Mouse (Mus musculus): Measurements from ENCODE around the gene Lbx2. TPM values are rescaled to one million over a fixed set of nuclear protein-coding genes. Genes with fewer than 3 reads are reported as not detected.

Lbx2 gene
- total and polyA plus RNA-seq, 2 experiments from 2014 or later, result 0.64 TPM; not detected in 1

DNA sequence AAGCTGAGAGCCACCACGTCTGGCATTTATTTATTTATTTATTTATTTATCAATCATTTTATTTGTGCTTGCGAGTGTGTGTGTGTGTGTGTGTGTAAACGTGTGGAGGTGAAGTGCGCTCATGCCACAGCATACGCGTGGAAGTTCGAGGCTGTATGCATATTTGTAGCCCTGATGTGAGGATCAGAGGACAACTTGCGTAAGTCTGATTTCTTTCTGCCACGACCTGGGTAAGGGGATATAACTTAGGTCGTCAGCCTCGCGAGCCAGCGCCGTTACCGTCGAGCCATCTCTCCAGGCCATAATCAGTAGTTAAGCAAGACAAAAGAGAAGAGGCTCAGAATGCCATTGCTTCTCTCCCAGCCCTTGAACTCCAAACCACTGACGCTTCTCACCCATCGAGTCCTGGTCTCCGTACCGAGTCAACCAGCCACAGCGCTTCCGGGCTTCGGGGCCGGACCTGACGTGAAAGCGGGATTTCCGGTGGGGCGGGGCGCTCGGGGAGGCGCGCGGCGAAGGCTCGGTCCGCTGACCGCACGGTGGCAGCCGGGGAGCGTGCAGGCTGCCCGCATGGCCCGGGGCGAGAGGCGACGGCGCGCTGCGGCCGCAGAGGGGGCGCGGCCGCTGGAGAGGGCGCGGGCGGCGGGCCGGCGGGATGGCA is 29.0 kb downstream of the Lbx2 start, which contains the start of gene Mogs:
TSS of gene Mogs (plus strand) at position 486 of the 661 bp plus-strand sequence.
- DNase-seq (ENCODE audit: low spot score) (peak; percentile 87), ATAC-seq (ENCODE audit: insufficient read depth, low read depth) (peak; percentile 92)
- Histone ChIP-seq H3K4me2 (ENCODE audit: low read depth, low read length) (peak within 1 kb of the TSS; percentile 84), H3K4me3 (ENCODE audit: low read depth, low read length) (peak within 1 kb of the TSS; percentile 64), H3K4me1 (ENCODE audit: control insufficient read depth, insufficient read depth) (peaks cover 13% of the 10 kb centered on the region), H3K9me3 (replicated peaks; ENCODE audit: control insufficient read depth, low read length) (no peaks in the 10 kb centered on the region), H3K36me3 (replicated peaks; ENCODE audit: control insufficient read depth, insufficient read depth, low read length) (peaks cover 21% of the 10 kb centered on the region), H3K27me3 (ENCODE audit: control insufficient read depth, insufficient read depth, low read length) (no peaks in the 10 kb centered on the region), H3K27ac (ENCODE audit: low read depth) (peak within 1 kb of the TSS; percentile 73), H3K9ac (replicated peaks; ENCODE audit: low read depth, low read length) (peak within 1 kb of the TSS; percentile 61)
- no peak for TF ChIP-seq EP300 (IDR thresholded peaks at IDR 0.05; ENCODE audit: low read depth)
- TF ChIP-seq CTCF (IDR thresholded peaks at IDR 0.05; ENCODE audit: low read depth), result peak; percentile 38; the same call in 1 of the 2 replicates
- WGBS, result under 1% methylated on average over 44 of the region's 58 CpGs

DNA sequence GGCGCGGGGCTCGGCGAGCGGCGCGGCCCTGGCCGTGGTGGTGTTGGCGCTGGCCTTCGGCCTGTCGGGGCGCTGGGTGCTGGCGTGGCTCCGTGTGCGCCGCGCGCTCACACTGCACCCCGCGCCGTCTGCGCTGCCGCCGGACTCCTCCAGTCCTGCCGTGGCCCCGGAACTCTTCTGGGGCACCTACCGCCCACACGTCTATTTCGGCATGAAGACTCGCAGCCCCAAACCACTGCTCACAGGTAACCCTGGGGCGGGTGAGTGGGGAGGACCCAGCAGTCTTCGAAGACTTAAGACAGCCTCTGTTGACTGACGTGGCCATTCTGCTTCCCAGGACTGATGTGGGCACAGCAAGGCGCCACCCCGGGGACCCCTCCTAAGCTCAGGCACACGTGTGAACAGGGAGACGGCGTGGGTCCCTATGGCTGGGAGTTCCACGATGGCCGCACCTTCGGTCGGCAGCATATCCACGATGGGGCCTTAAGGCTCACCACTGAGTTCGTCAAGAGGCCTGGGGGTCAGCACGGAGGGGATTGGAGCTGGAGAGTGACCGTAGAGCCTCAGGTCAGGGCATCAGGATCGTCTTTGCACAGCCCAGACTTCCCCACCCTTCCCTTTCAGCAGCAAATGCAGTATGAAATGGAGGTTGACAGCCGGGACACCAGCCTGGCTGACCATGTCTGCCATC is 29.7 kb downstream of the Lbx2 start:
- peak overlapping the region; percentile 64 for H3K4me3 ChIP-seq (ENCODE audit: low read depth, low read length)
- TF ChIP-seq EP300 (IDR thresholded peaks at IDR 0.05; ENCODE audit: low read depth) (no peak), CTCF (IDR thresholded peaks at IDR 0.05; ENCODE audit: low read depth) (no peak)
- H3K27me3 ChIP-seq (ENCODE audit: control insufficient read depth, insufficient read depth, low read length), result no peaks in the 10 kb centered on the region
- under 1% methylated on average over 33 of the region's 48 CpGs for WGBS
- DNase-seq (ENCODE audit: low spot score) (no peak), ATAC-seq (ENCODE audit: insufficient read depth, low read depth) (peak; percentile 61)
- peak overlapping the region; percentile 73 for H3K27ac ChIP-seq (ENCODE audit: low read depth)
- H3K9ac ChIP-seq (replicated peaks; ENCODE audit: low read depth, low read length), result peak overlapping the region; percentile 61
- H3K4me2 ChIP-seq (ENCODE audit: low read depth, low read length), result peak overlapping the region; percentile 84
- no peaks in the 10 kb centered on the region for H3K9me3 ChIP-seq (replicated peaks; ENCODE audit: control insufficient read depth, low read length)
- H3K36me3 ChIP-seq (replicated peaks; ENCODE audit: control insufficient read depth, insufficient read depth, low read length), result peaks cover 20% of the 10 kb centered on the region
- H3K4me1 ChIP-seq (ENCODE audit: control insufficient read depth, insufficient read depth), result peaks cover 15% of the 10 kb centered on the region

DNA sequence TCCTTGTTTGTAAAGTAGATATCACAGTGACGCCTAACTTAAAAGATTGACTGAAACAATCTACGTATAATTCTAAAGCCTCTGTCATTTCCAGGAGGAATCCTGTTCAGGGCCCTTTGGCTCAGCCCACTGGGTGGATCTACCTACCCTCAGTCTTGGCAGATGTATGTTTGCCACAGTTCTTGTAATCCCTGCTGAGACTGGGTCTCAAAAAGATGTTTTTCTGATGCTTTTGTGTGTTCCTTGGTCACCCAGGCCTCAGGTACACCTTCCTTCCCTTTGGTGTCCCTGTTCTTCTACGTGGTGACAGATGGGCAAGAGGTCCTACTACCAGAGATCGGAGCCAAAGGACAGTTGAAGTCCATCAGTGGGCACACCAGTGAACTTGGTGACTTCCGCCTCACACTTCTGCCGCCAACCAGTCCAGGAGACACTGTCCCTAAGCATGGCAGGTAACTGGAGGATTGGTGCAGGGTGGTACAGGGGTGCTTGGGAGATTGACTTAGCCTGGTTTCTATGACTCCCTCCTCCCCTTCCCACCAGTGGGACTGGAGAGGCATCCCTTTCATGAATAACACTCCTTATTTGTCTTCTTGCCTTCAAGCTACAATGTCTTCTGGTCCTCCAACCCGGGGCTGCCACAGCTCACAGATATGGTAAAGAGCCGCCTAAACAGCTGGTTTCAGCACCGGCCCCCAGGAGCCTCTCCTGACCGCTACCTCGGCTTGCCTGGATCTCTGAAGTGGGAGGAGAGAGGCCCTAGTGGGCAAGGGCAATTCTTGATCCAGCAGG is 30.4 kb downstream of the Lbx2 start:
- H3K9ac ChIP-seq (replicated peaks; ENCODE audit: low read depth, low read length), result peak overlapping the region; percentile 61
- TF ChIP-seq EP300 (IDR thresholded peaks at IDR 0.05; ENCODE audit: low read depth), result no peak
- TF ChIP-seq CTCF (IDR thresholded peaks at IDR 0.05; ENCODE audit: low read depth), result no peak
- no peaks in the 10 kb centered on the region for H3K27me3 ChIP-seq (ENCODE audit: control insufficient read depth, insufficient read depth, low read length)
- ATAC-seq (ENCODE audit: insufficient read depth, low read depth) (no peak), DNase-seq (ENCODE audit: low spot score) (no peak)
- WGBS, result 69% methylated on average over 11 of the region's 11 CpGs
- peak overlapping the region; percentile 64 for H3K4me3 ChIP-seq (ENCODE audit: low read depth, low read length)
- no peaks in the 10 kb centered on the region for H3K9me3 ChIP-seq (replicated peaks; ENCODE audit: control insufficient read depth, low read length)
- peak overlapping the region; percentile 84 for H3K4me2 ChIP-seq (ENCODE audit: low read depth, low read length)
- no peak overlapping the region for H3K27ac ChIP-seq (ENCODE audit: low read depth)
- H3K36me3 ChIP-seq (replicated peaks; ENCODE audit: control insufficient read depth, insufficient read depth, low read length), result peaks cover 15% of the 10 kb centered on the region
- peaks cover 15% of the 10 kb centered on the region for H3K4me1 ChIP-seq (ENCODE audit: control insufficient read depth, insufficient read depth)

DNA sequence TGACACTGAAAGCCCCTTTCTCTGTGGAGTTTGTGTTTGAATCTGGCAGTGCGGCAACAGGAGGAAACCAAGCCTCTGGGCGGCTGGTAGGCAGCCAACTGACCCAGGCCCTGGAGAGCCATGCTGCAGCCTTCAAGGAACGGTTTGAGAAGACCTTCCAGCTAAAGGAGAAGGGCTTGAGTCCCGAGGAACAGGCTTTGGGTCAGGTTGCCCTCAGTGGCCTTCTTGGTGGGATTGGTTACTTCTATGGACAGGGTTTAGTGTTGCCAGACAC is 30.9 kb downstream of the Lbx2 start:
- Histone ChIP-seq H3K4me1 (ENCODE audit: control insufficient read depth, insufficient read depth) (peaks cover 14% of the 10 kb centered on the region; the same call in 1 of the 2 replicates), H3K36me3 (replicated peaks; ENCODE audit: control insufficient read depth, insufficient read depth, low read length) (peaks cover 15% of the 10 kb centered on the region), H3K9ac (replicated peaks; ENCODE audit: low read depth, low read length) (no peak overlapping the region), H3K4me3 (ENCODE audit: low read depth, low read length) (no peak overlapping the region), H3K9me3 (replicated peaks; ENCODE audit: control insufficient read depth, low read length) (no peaks in the 10 kb centered on the region), H3K27me3 (ENCODE audit: control insufficient read depth, insufficient read depth, low read length) (no peaks in the 10 kb centered on the region), H3K27ac (ENCODE audit: low read depth) (no peak overlapping the region), H3K4me2 (ENCODE audit: low read depth, low read length) (no peak overlapping the region)
- ATAC-seq (ENCODE audit: insufficient read depth, low read depth) (no peak), DNase-seq (ENCODE audit: low spot score) (no peak)
- WGBS, result 90% methylated on average over 4 of the region's 4 CpGs
- TF ChIP-seq CTCF (IDR thresholded peaks at IDR 0.05; ENCODE audit: low read depth) (no peak), EP300 (IDR thresholded peaks at IDR 0.05; ENCODE audit: low read depth) (no peak)

DNA sequence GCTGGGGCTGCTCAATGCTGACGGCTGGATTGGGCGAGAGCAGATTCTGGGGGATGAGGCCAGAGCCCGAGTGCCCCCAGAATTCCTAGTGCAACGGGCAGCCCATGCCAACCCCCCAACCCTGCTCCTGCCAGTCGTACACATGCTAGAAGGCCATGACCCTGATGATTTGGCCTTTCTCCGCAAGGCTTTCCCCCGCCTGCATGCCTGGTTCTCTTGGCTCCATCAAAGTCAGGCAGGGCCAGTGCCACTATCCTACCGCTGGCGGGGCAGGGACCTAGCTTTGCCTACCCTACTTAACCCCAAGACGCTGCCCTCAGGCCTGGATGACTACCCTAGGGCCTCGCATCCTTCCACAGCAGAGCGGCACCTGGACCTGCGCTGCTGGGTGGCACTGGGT is 31.4 kb downstream of the Lbx2 start:
- no peak overlapping the region for H3K9ac ChIP-seq (replicated peaks; ENCODE audit: low read depth, low read length)
- no peak for ATAC-seq (ENCODE audit: insufficient read depth, low read depth)
- H3K36me3 ChIP-seq (replicated peaks; ENCODE audit: control insufficient read depth, insufficient read depth, low read length), result peaks cover 15% of the 10 kb centered on the region
- no peak overlapping the region for H3K4me2 ChIP-seq (ENCODE audit: low read depth, low read length)
- TF ChIP-seq CTCF (IDR thresholded peaks at IDR 0.05; ENCODE audit: low read depth) (no peak), EP300 (IDR thresholded peaks at IDR 0.05; ENCODE audit: low read depth) (no peak)
- 91% methylated on average over 13 of the region's 13 CpGs for WGBS
- H3K9me3 ChIP-seq (replicated peaks; ENCODE audit: control insufficient read depth, low read length), result no peaks in the 10 kb centered on the region
- no peak overlapping the region for H3K27ac ChIP-seq (ENCODE audit: low read depth)
- H3K27me3 ChIP-seq (ENCODE audit: control insufficient read depth, insufficient read depth, low read length), result no peaks in the 10 kb centered on the region
- DNase-seq (ENCODE audit: low spot score), result no peak
- H3K4me3 ChIP-seq (ENCODE audit: low read depth, low read length), result no peak overlapping the region
- H3K4me1 ChIP-seq (ENCODE audit: control insufficient read depth, insufficient read depth), result peaks cover 18% of the 10 kb centered on the region; the same call in 1 of the 2 replicates

All from heart, postnatal 0 days (tissue).